Mouse (Mus musculus) hindbrain, embryonic 11.5 days (tissue): Measurements from ENCODE around the gene Gemin4. TPM values are rescaled to one million over a fixed set of nuclear protein-coding genes. Genes with fewer than 3 reads are reported as not detected.

Experiments used
- ATAC-seq: fragments of 200-750 bp; cut with Nextera tagmentation; 2 replicates; pipeline ENCODE4 v1.8.0; 2017; ENCODE audit warnings: mild to moderate bottlenecking, moderate TSS enrichment, moderate library complexity; ENCODE audit not compliant: low FRiP score
- DNase-seq: peaks from one replicate; pipeline ENCODE4 v3.0.0-alpha.2; 2015; ENCODE audit warnings: low spot score
- H3K27ac ChIP-seq: fragments of 300-500 bp; sonication (generic); 2 replicates; pipeline ENCODE4 v1.5.1; 2014; ENCODE audit warnings: mild to moderate bottlenecking, low read depth, low read length
- H3K27me3 ChIP-seq: fragments of 300-500 bp; sonication (generic); 2 replicates; pipeline ENCODE4 v1.6.1; 2014; ENCODE audit warnings: mild to moderate bottlenecking, low read length, moderate library complexity, mixed read lengths; ENCODE audit not compliant: control insufficient read depth, insufficient read depth
- H3K36me3 ChIP-seq: fragments of 300-500 bp; sonication (generic); 2 replicates; pipeline ENCODE4 v1.6.1; 2014; ENCODE audit warnings: mild to moderate bottlenecking, low read length, moderate library complexity, mixed read lengths; ENCODE audit not compliant: control insufficient read depth, insufficient read depth
- H3K4me1 ChIP-seq: fragments of 300-500 bp; sonication (generic); replicated peaks from 2 replicates; pipeline ENCODE4 v1.6.1; 2014; ENCODE audit warnings: low read length, mixed read lengths; ENCODE audit not compliant: control insufficient read depth, insufficient read depth
- H3K4me2 ChIP-seq: fragments of 300-500 bp; sonication (generic); replicated peaks from 2 replicates; pipeline ENCODE4 v1.6.1; 2014; ENCODE audit warnings: mild to moderate bottlenecking, low read depth, low read length
- H3K4me3 ChIP-seq: fragments of 300-500 bp; sonication (generic); 2 replicates; pipeline ENCODE4 v1.5.1; 2014; ENCODE audit warnings: low read depth, low read length
- H3K9ac ChIP-seq: fragments of 300-500 bp; sonication (generic); 2 replicates; pipeline ENCODE4 v1.6.1; 2014; ENCODE audit warnings: low read depth, low read length
- H3K9me3 ChIP-seq: fragments of 300-500 bp; sonication (generic); 2 replicates; pipeline ENCODE4 v1.6.1; 2016; ENCODE audit warnings: low read length; ENCODE audit not compliant: control insufficient read depth
- WGBS: fragments of 180-500 bp; shearing (Covaris S2); extraction: QIAGEN DNeasy Blood & Tissue Kit; methylation state at CpG from one replicate; pipeline ENCODE4 v1.1.7; 2014; 5-methylcytosine and 5-hydroxymethylcytosine counted together
- polyA plus RNA-seq: library from polyadenylated mRNA; unstranded; fragments of >200 nt; fragmentation: Nextera tagmentation; extraction: Ambion mirVana; gene quantifications from 2 replicates; pipeline ENCODE4 v1.2.1, GENCODE M21; 2014

The Gemin4 gene
- polyA plus RNA-seq, 1 experiment from 2014 or later: 31.4 TPM

- Histone ChIP-seq H3K4me3 (no peak overlapping the region), H3K36me3 (no peaks in the 10 kb centered on the region), H3K9ac (0 out of 2 replicates have a peak overlapping the region, but pooled peaks have one; percentile 23), H3K27me3 (no peaks in the 10 kb centered on the region), H3K4me2 (no peak overlapping the region), H3K4me1 (no peaks in the 10 kb centered on the region; the same call in 1 of the 2 replicates), H3K9me3 (no peaks in the 10 kb centered on the region), H3K27ac (peak overlapping the region; percentile 27; the same call in 1 of the 2 replicates)
- DNase-seq: no peak
- ATAC-seq: 0 out of 2 replicates have a peak, but pooled peaks have one; percentile 43
- WGBS: 66% methylated on average over 4 of the region's 4 CpGs
These were observed 36.4 kb upstream of the Gemin4 start for GRCm38 (mm10) chr11:76253918-76254264.

GRCm38 (mm10) chr11:76253145-76253917 lies 35.9 kb upstream of the Gemin4 start:
- no peak overlapping the region for H3K4me2 ChIP-seq
- H3K4me3 ChIP-seq: no peak overlapping the region
- H3K36me3 ChIP-seq: no peaks in the 10 kb centered on the region
- H3K27ac ChIP-seq: 0 out of 2 replicates have a peak overlapping the region, but pooled peaks have one; percentile 10
- H3K9ac ChIP-seq: 0 out of 2 replicates have a peak overlapping the region, but pooled peaks have one; percentile 23
- DNase-seq (peak; percentile 91), ATAC-seq (peak; percentile 66; the same call in 1 of the 2 replicates)
- H3K9me3 ChIP-seq: no peaks in the 10 kb centered on the region
- WGBS: 51% methylated on average over 5 of the region's 5 CpGs
- no peaks in the 10 kb centered on the region; the same call in 1 of the 2 replicates for H3K4me1 ChIP-seq
- no peaks in the 10 kb centered on the region for H3K27me3 ChIP-seq

GRCm38 (mm10) chr11:76252036-76252435 lies 34.6 kb upstream of the Gemin4 start:
- no peaks in the 10 kb centered on the region for H3K36me3 ChIP-seq
- no peak overlapping the region for H3K4me3 ChIP-seq
- no peaks in the 10 kb centered on the region; the same call in 1 of the 2 replicates for H3K4me1 ChIP-seq
- H3K27me3 ChIP-seq: no peaks in the 10 kb centered on the region
- WGBS: 67% methylated on average over 3 of the region's 3 CpGs
- no peak overlapping the region for H3K27ac ChIP-seq
- ATAC-seq (no peak), DNase-seq (no peak)
- no peak overlapping the region for H3K9ac ChIP-seq
- no peaks in the 10 kb centered on the region for H3K9me3 ChIP-seq
- no peak overlapping the region for H3K4me2 ChIP-seq

- Histone ChIP-seq H3K9ac (no peak overlapping the region), H3K4me1 (peaks cover 3% of the 10 kb centered on the region; the same call in 1 of the 2 replicates), H3K9me3 (no peaks in the 10 kb centered on the region), H3K4me3 (no peak overlapping the region), H3K36me3 (no peaks in the 10 kb centered on the region), H3K4me2 (no peak overlapping the region), H3K27me3 (no peaks in the 10 kb centered on the region), H3K27ac (no peak overlapping the region)
- ATAC-seq (no peak), DNase-seq (no peak)
- WGBS: 35% methylated on average over 2 of the region's 2 CpGs
These were observed 29.8 kb upstream of the Gemin4 start for GRCm38 (mm10) chr11:76247239-76247638.

- Histone ChIP-seq H3K27me3 (no peaks in the 10 kb centered on the region), H3K9me3 (no peaks in the 10 kb centered on the region), H3K4me2 (no peak overlapping the region), H3K4me1 (peaks cover 3% of the 10 kb centered on the region; the same call in 1 of the 2 replicates), H3K27ac (no peak overlapping the region), H3K9ac (no peak overlapping the region), H3K36me3 (no peaks in the 10 kb centered on the region), H3K4me3 (no peak overlapping the region)
- no peak for DNase-seq
- no peak for ATAC-seq
These were observed 29.0 kb upstream of the Gemin4 start for GRCm38 (mm10) chr11:76246439-76246838.

GRCm38 (mm10) chr11:76243811-76244546 lies 26.5 kb upstream of the Gemin4 start:
- Histone ChIP-seq H3K9ac (peak overlapping the region; percentile 78), H3K27ac (no peak overlapping the region), H3K4me1 (peaks cover 3% of the 10 kb centered on the region; the same call in 1 of the 2 replicates), H3K9me3 (no peaks in the 10 kb centered on the region), H3K27me3 (no peaks in the 10 kb centered on the region), H3K36me3 (no peaks in the 10 kb centered on the region), H3K4me3 (peak overlapping the region; percentile 85), H3K4me2 (peak overlapping the region; percentile 86)
- ATAC-seq (peak; percentile 77; the same call in 1 of the 2 replicates), DNase-seq (no peak)
- 6% methylated on average over 34 of the region's 34 CpGs for WGBS

- H3K4me3 ChIP-seq: peak within 1 kb of the TSS; percentile 85
These were observed 25.7 kb upstream of the Gemin4 start, which contains the start of the genes Mrm3 and Glod4 for GRCm38 (mm10) chr11:76242901-76243810. Gene Mrm3, plus strand, starts transcription at chr11:76243715. Gene Glod4, minus strand, starts transcription at chr11:76243725.

GRCm38 (mm10) chr11:76239750-76240149 lies 22.3 kb upstream of the Gemin4 start:
- Histone ChIP-seq H3K36me3 (no peaks in the 10 kb centered on the region), H3K4me3 (no peak overlapping the region), H3K9me3 (no peaks in the 10 kb centered on the region), H3K9ac (no peak overlapping the region), H3K4me2 (no peak overlapping the region), H3K27me3 (no peaks in the 10 kb centered on the region), H3K4me1 (peaks cover 3% of the 10 kb centered on the region; the same call in 1 of the 2 replicates), H3K27ac (no peak overlapping the region)
- ATAC-seq: no peak
- no peak for DNase-seq
- 99% methylated on average over 2 of the region's 2 CpGs for WGBS

More at GRCm38 (mm10) chr11:76242901-76243810, 25.7 kb upstream of the Gemin4 start, which contains the start of the genes Mrm3 and Glod4:
- no peaks in the 10 kb centered on the region for H3K9me3 ChIP-seq
- under 1% methylated on average over 61 of the region's 61 CpGs for WGBS
- DNase-seq: peak; percentile 97
- H3K27me3 ChIP-seq: no peaks in the 10 kb centered on the region
- peak within 1 kb of the TSS; percentile 33; the same call in 1 of the 2 replicates for H3K27ac ChIP-seq
- H3K36me3 ChIP-seq: no peaks in the 10 kb centered on the region
- H3K4me2 ChIP-seq: peak within 1 kb of the TSS; percentile 86
- ATAC-seq: peak; percentile 85
- H3K4me1 ChIP-seq: peaks cover 3% of the 10 kb centered on the region; the same call in 1 of the 2 replicates
- peak within 1 kb of the TSS; percentile 78 for H3K9ac ChIP-seq
